Comparison of ENCODE assay signal across 8 mouse cellular contexts in genomic region chr14:121798411-121798799, GRCm38 (mm10). TPM values are rescaled to one million over a fixed set of nuclear protein-coding genes. Genes with fewer than 3 reads are reported as not detected.
DNase-seq lines count a peak whose midpoint lies in the region; ATAC-seq and TF ChIP-seq lines count a peak whose summit lies in the region.

No protein-coding gene starts in this region.

- peak overlapping the region; percentile 74 for H3K27ac ChIP-seq in forebrain, embryonic 16.5 days (ENCODE audit: low read length)
- peak overlapping the region; percentile 94 for H3K27ac ChIP-seq in layer of hippocampus, adult 2 months
- peak overlapping the region; percentile 76 for H3K27ac ChIP-seq in lung, embryonic 14.5 days (ENCODE audit: low read depth)

- peak; percentile 80 for ATAC-seq in G1E (ENCODE audit: extremely low read depth, insufficient number of reproducible peaks, low FRiP score, poor library complexity, severe bottlenecking)
- ATAC-seq in forebrain, embryonic 16.5 days = peak; percentile 96
- ATAC-seq in lung, embryonic 14.5 days (ENCODE audit: insufficient read depth) = peak; percentile 91

- peaks cover 46% of the 10 kb centered on the region for H3K4me1 ChIP-seq in G1E (ENCODE audit: insufficient read depth, low read depth, low read length)
- H3K4me1 ChIP-seq in forebrain, embryonic 16.5 days (replicated peaks; ENCODE audit: control insufficient read depth, insufficient read depth, low read length) = peaks cover 12% of the 10 kb centered on the region
- H3K4me1 ChIP-seq in lung, embryonic 14.5 days (ENCODE audit: insufficient read depth) = no peaks in the 10 kb centered on the region

- TF ChIP-seq CTCF in G1E (IDR thresholded peaks at IDR 0.05; ENCODE audit: low read depth, low read length) = no peak
- peak; percentile 20 for TF ChIP-seq CTCF in layer of hippocampus, adult 2 months (conservative IDR thresholded peaks at IDR 0.05)
- TF ChIP-seq CTCF in lung, embryonic 14.5 days (IDR thresholded peaks at IDR 0.05; ENCODE audit: low read depth) = no peak

- H3K27me3 ChIP-seq in G1E (ENCODE audit: insufficient read depth, low read length) = 0 out of 2 replicates have a peak, but pooled peaks cover 7% of the 10 kb centered on the region
- peaks cover 12% of the 10 kb centered on the region for H3K27me3 ChIP-seq in forebrain, embryonic 16.5 days (replicated peaks; ENCODE audit: control insufficient read depth, insufficient read depth, low read length)
- H3K27me3 ChIP-seq in lung, embryonic 14.5 days (ENCODE audit: insufficient read depth, low read length) = peaks cover 9% of the 10 kb centered on the region

- H3K4me3 ChIP-seq in G1E (ENCODE audit: low read depth, low read length) = peak overlapping the region; percentile 76
- peak overlapping the region; percentile 79 for H3K4me3 ChIP-seq in forebrain, embryonic 16.5 days (replicated peaks; ENCODE audit: low read length)
- H3K4me3 ChIP-seq in layer of hippocampus, adult 2 months = peak overlapping the region; percentile 90
- H3K4me3 ChIP-seq in lung, embryonic 14.5 days (ENCODE audit: low read depth, low read length) = peak overlapping the region; percentile 71

- H3K9ac ChIP-seq in forebrain, embryonic 16.5 days (replicated peaks; ENCODE audit: low read depth, low read length) = peak overlapping the region; percentile 73
- H3K9ac ChIP-seq in lung, embryonic 14.5 days = peak overlapping the region; percentile 54

- H3K36me3 ChIP-seq in G1E (replicated peaks) = no peaks in the 10 kb centered on the region
- H3K36me3 ChIP-seq in forebrain, embryonic 16.5 days (ENCODE audit: control insufficient read depth, insufficient read depth) = no peaks in the 10 kb centered on the region
- no peaks in the 10 kb centered on the region for H3K36me3 ChIP-seq in lung, embryonic 14.5 days (ENCODE audit: insufficient read depth)

- intact Hi-C loops in heart, postnatal 36 days (cut with DNase I) = loop anchor here (5.0 kb wide), 1 partner anchor 96 kb away; no protein-coding TSS in a partner anchor

- peak overlapping the region; percentile 97 for H3K4me2 ChIP-seq in forebrain, embryonic 16.5 days (ENCODE audit: low read length)
- H3K4me2 ChIP-seq in lung, embryonic 14.5 days = peak overlapping the region; percentile 99

- H3K9me3 ChIP-seq in G1E (replicated peaks) = peaks cover 7% of the 10 kb centered on the region
- no peaks in the 10 kb centered on the region for H3K9me3 ChIP-seq in forebrain, embryonic 16.5 days (ENCODE audit: control insufficient read depth, low read length)
- no peaks in the 10 kb centered on the region for H3K9me3 ChIP-seq in lung, embryonic 14.5 days (ENCODE audit: low read depth, low read length)

- under 1% methylated on average over 22 of the region's 22 CpGs for WGBS in forebrain, embryonic 16.5 days
- WGBS in lung, embryonic 14.5 days = under 1% methylated on average over 22 of the region's 22 CpGs

- DNase-seq in G1E (ENCODE audit: low spot score) = peak; percentile 84
- peak; percentile 94 to 99 for DNase-seq in cerebellum, adult 18-20 months
- DNase-seq in heart, postnatal 36 days = peak; percentile 85 to 86
- DNase-seq in layer of hippocampus, adult 2 months (ENCODE audit: low spot score in 2 of 2) = peak; percentile 89 to 93
- peak; percentile 96 for DNase-seq in lung, embryonic 14.5 days
- DNase-seq in ovary, adult 18-20 months (ENCODE audit: low spot score) = peak; percentile 91
- DNase-seq in thymus, postnatal 0 days (ENCODE audit: low spot score) = peak; percentile 88

RNA-seq across cellular contexts. Expression of gene Dock9, which starts 0.8 kb away (rescaled TPM):
- 21.7 and 26.0 TPM in 2 replicates for total RNA-seq in G1E (2014; fragmentation: Nextera tagmentation)
- total RNA-seq in G1E (2017) = 9.3 and 10.2 TPM in 2 replicates
- 2.7 and 3.4 TPM in 2 replicates for polyA plus RNA-seq in G1E (2012)
- 14.5 and 15.8 TPM in 2 replicates for polyA plus RNA-seq in forebrain, embryonic 16.5 days (2015; fragmentation: Nextera tagmentation; extraction: Ambion mirVana)
- total RNA-seq in heart, postnatal 36 days (2021) = 10 to 100 TPM; 28.6 to 36.5 TPM
- 100 to 1,000 TPM; 217 to 222 TPM for total RNA-seq in layer of hippocampus, adult 2 months (2021)
- 14.6 and 14.9 TPM in 2 replicates for polyA plus RNA-seq in lung, embryonic 14.5 days (2014; fragmentation: Nextera tagmentation; extraction: Ambion mirVana)
- 4.2 and 4.9 TPM in 2 replicates for polyA plus RNA-seq in thymus, postnatal 0 days (2015; fragmentation: Nextera tagmentation; extraction: Ambion mirVana)

Comparison
In these comparisons a context has a peak if more than half of its experiments do, and no peak if none do; other contexts are left out.
1. Peak in every context shown above with its lines: DNase-seq, ATAC-seq, H3K4me3 ChIP-seq and H3K27ac ChIP-seq.